Mouse (Mus musculus) intestine, embryonic 15.5 days (tissue): ENCODE data around the gene Cc2d1a. TPM values are rescaled to one million over a fixed set of nuclear protein-coding genes. Genes with fewer than 3 reads are reported as not detected.

ENCODE experiments used
- ATAC-seq: fragments of 200-750 bp; cut with Nextera tagmentation; 2 replicates; pipeline ENCODE4 v1.8.0; 2017; ENCODE audit warnings: moderate TSS enrichment, moderate library complexity
- H3K27ac ChIP-seq: fragments of 300-500 bp; sonication (generic); 2 replicates; pipeline ENCODE4 v1.5.1; 2015; ENCODE audit warnings: mild to moderate bottlenecking, inconsistent platforms
- H3K27me3 ChIP-seq: fragments of 300-500 bp; sonication (generic); replicated peaks from 2 replicates; pipeline ENCODE4 v1.6.1; 2015; ENCODE audit warnings: inconsistent platforms
- H3K36me3 ChIP-seq: fragments of 300-500 bp; sonication (generic); 2 replicates; pipeline ENCODE4 v1.6.1; 2015; ENCODE audit warnings: inconsistent platforms
- H3K4me1 ChIP-seq: fragments of 300-500 bp; sonication (generic); replicated peaks from 2 replicates; pipeline ENCODE4 v1.6.1; 2015; ENCODE audit warnings: inconsistent platforms
- H3K4me2 ChIP-seq: fragments of 300-500 bp; sonication (generic); replicated peaks from 2 replicates; pipeline ENCODE4 v1.6.1; 2015; ENCODE audit warnings: mild to moderate bottlenecking, inconsistent platforms
- H3K4me3 ChIP-seq: fragments of 300-500 bp; sonication (generic); replicated peaks from 2 replicates; pipeline ENCODE4 v1.5.1; 2015; ENCODE audit warnings: inconsistent platforms
- H3K9ac ChIP-seq: fragments of 300-500 bp; sonication (generic); 2 replicates; pipeline ENCODE4 v1.6.1; 2015; ENCODE audit warnings: inconsistent platforms
- H3K9me3 ChIP-seq: fragments of 300-500 bp; sonication (generic); 2 replicates; pipeline ENCODE4 v1.6.1; 2016; ENCODE audit warnings: inconsistent platforms
- WGBS: fragments of 180-500 bp; shearing (Covaris S2); methylation state at CpG from one replicate; pipeline ENCODE4 v1.1.7; 2015; 5-methylcytosine and 5-hydroxymethylcytosine counted together
- polyA plus RNA-seq: library from polyadenylated mRNA; unstranded; fragments of >200 nt; fragmentation: Nextera tagmentation; extraction: Ambion mirVana; gene quantifications from 2 replicates; pipeline ENCODE4 v1.2.1, GENCODE M21; 2015

Gene Cc2d1a
- polyA plus RNA-seq, 1 experiment from 2014 or later, result 20.7 TPM

GRCm38 (mm10) chr8:84170096-84170495, 22.4 kb upstream of the Cc2d1a start:
- Histone ChIP-seq H3K36me3 (peaks cover 17% of the 10 kb centered on the region), H3K9ac (no peak overlapping the region), H3K4me3 (no peak overlapping the region), H3K27me3 (no peaks in the 10 kb centered on the region), H3K4me1 (no peaks in the 10 kb centered on the region), H3K9me3 (no peaks in the 10 kb centered on the region), H3K27ac (no peak overlapping the region), H3K4me2 (no peak overlapping the region)
- 90% methylated on average over 5 of the region's 5 CpGs for WGBS
- ATAC-seq, result no peak

DNA sequence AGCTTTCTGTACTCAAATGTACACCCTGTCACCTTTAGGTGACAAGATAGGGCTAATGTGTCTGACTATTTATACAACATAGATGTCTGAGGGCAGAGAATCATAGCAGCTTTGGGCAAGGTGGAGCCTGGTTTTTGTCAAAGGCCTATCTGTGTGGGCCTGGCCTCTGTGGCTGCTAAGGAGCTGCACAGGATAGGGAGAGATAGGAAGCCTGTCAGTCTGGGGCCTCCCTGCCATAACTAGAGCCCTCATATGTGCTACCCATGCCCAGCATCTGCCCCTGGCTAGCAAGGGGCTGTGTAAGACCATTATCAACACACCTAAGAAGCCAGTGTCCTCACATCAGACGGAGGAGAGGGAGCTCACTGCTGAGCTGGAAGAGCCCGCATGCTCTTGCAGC, 20.0 kb upstream of the Cc2d1a start:
- Histone ChIP-seq H3K27me3 (no peaks in the 10 kb centered on the region), H3K4me2 (no peak overlapping the region), H3K4me3 (no peak overlapping the region), H3K36me3 (peaks cover 15% of the 10 kb centered on the region), H3K9ac (no peak overlapping the region), H3K4me1 (no peaks in the 10 kb centered on the region), H3K27ac (no peak overlapping the region), H3K9me3 (no peaks in the 10 kb centered on the region)
- WGBS, result 73% methylated on average over 2 of the region's 2 CpGs
- no peak for ATAC-seq

DNA sequence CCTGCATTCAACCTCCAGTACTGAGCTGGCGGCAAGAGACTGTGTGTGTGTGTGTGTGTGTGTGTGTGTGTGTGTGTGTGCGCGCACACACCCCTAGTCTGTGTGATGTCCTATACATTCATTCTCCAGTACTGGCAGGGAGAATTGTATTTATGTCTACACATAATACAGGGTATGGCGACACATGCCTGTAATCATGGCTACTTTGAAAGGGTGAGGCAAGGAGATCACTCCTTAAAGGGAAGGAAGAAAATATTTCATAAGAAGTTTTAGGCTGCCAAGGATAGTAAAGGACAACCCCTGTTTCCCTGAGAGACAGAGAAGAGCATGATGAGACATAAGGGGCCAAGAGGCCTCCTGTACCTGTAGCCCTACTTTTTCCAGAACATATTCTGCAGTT, 9.9 kb upstream of the Cc2d1a start:
- H3K27me3 ChIP-seq, result no peaks in the 10 kb centered on the region
- H3K4me2 ChIP-seq, result no peak overlapping the region
- WGBS, result 93% methylated on average over 4 of the region's 4 CpGs
- H3K36me3 ChIP-seq, result no peaks in the 10 kb centered on the region
- ATAC-seq, result no peak
- no peak overlapping the region for H3K4me3 ChIP-seq
- H3K4me1 ChIP-seq, result no peaks in the 10 kb centered on the region
- H3K9me3 ChIP-seq, result no peaks in the 10 kb centered on the region
- no peak overlapping the region for H3K27ac ChIP-seq
- no peak overlapping the region for H3K9ac ChIP-seq

DNA sequence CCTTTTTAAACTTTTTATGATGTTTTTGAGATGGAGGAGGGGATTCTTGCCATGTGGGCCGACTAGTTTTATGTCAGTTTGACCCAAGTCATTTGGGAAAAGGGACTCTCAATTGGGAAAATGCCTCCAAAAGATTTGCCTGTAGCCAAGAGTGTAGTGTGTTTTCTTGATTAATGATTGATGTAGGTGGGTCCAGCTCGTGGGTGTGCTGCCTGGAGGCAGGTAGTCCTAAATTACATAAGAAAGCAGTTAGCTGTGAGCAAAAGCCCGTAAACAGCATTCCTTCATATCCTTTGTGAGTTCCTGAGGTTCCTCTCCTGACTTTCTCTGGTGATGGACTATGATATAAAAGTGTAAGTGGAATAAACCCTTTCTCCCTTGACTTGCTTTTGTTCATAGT, 1.4 kb upstream of the Cc2d1a start:
- Histone ChIP-seq H3K9me3 (no peaks in the 10 kb centered on the region), H3K4me1 (peaks cover 15% of the 10 kb centered on the region), H3K27me3 (no peaks in the 10 kb centered on the region), H3K36me3 (peaks cover under 1% of the 10 kb centered on the region; the same call in 1 of the 2 replicates), H3K27ac (no peak overlapping the region), H3K4me3 (no peak overlapping the region), H3K9ac (no peak overlapping the region), H3K4me2 (no peak overlapping the region)
- ATAC-seq, result no peak
- WGBS, result 44% methylated on average over 3 of the region's 3 CpGs

DNA sequence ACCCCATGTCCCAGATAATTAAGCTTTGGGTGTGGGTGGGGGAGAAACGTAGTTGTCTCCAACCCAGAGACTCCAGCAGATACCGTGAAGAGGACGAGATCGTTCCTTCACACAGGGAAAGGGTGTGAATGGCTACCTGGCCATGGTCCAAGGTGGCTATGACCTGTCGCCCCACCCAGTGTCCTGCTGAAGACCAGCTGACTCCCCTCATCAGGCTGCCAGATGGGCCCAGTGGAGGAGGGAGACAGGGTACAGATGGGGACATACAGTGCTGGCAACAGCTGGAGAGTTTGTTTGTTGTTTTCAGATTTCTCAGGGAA, 755 bp upstream of the Cc2d1a start:
- peak overlapping the region; percentile 93 for H3K4me2 ChIP-seq
- 85% methylated on average over 5 of the region's 5 CpGs for WGBS
- peaks cover 8% of the 10 kb centered on the region for H3K36me3 ChIP-seq
- ATAC-seq, result no peak
- H3K9me3 ChIP-seq, result no peaks in the 10 kb centered on the region
- peak overlapping the region; percentile 81; the same call in 1 of the 2 replicates for H3K4me3 ChIP-seq
- H3K27me3 ChIP-seq, result no peaks in the 10 kb centered on the region
- H3K9ac ChIP-seq, result no peak overlapping the region
- no peak overlapping the region for H3K27ac ChIP-seq
- peaks cover 15% of the 10 kb centered on the region for H3K4me1 ChIP-seq

DNA sequence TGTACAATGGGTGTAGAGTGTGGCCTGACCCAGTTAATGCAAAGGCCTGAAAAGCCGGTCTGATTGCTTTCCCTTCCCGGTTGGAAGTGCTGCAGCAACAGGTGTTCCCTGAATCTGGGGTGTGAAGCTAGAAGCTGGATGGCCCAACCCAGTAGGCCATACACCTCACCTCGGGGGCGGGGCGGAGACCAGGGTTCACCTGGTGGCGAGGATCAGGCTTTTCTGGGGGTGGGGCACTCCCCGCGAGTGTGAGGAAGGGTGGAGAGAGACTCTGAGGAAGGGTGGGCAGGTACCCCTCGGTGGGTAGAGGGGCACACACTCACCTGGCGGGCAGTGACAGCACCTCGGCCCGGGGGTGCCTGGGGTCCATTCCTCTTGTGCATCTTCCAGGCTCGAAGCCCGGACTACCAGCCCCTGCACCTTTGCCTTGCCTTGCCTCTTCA, 391 bp downstream of the Cc2d1a start:
- Histone ChIP-seq H3K36me3 (peaks cover 15% of the 10 kb centered on the region), H3K27ac (peak overlapping the region; percentile 85), H3K27me3 (no peaks in the 10 kb centered on the region), H3K9me3 (no peaks in the 10 kb centered on the region), H3K9ac (peak overlapping the region; percentile 87), H3K4me2 (peak overlapping the region; percentile 93), H3K4me1 (peaks cover 15% of the 10 kb centered on the region), H3K4me3 (peak overlapping the region; percentile 81)
- ATAC-seq, result peak; percentile 90
- WGBS, result 4% methylated on average over 14 of the region's 14 CpGs

DNA sequence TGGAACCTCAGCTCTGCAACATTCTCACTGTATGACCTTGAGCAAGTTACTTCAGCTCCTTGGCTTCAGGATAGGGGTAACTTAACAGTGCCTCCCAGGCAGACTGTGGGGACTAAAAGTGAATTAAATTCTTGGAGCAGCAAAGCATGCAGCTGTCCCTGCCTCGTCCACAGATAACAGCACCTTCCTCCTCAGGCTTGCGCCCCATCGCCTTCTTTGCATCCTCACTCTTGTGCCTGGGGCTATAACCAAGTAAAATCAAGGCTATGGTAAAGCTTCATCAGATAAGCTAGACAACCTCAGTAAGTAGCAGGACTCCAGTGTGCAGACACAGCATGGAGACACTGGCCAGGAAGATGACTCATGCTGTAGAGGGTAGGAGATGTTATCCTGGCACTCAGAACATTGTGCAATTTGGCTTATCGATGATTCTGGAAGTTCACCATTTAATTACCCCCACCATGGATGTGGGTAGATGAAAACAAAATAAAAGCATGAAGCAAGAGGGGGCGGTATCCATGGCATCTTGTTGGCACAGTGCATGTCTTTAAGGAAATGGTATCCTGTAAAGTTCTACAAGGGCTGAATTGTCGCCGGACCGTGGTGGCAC, 3.0 kb downstream of the Cc2d1a start:
- no peak for ATAC-seq
- no peaks in the 10 kb centered on the region for H3K27me3 ChIP-seq
- peaks cover 28% of the 10 kb centered on the region for H3K36me3 ChIP-seq
- H3K9me3 ChIP-seq, result no peaks in the 10 kb centered on the region
- H3K4me1 ChIP-seq, result peaks cover 15% of the 10 kb centered on the region
- no peak overlapping the region for H3K27ac ChIP-seq
- 92% methylated on average over 8 of the region's 8 CpGs for WGBS
- H3K4me3 ChIP-seq, result no peak overlapping the region
- no peak overlapping the region for H3K4me2 ChIP-seq
- H3K9ac ChIP-seq, result no peak overlapping the region

GRCm38 (mm10) chr8:84140838-84141237, 6.9 kb downstream of the Cc2d1a start:
- Histone ChIP-seq H3K36me3 (peaks cover 56% of the 10 kb centered on the region), H3K9me3 (no peaks in the 10 kb centered on the region), H3K9ac (no peak overlapping the region), H3K27me3 (no peaks in the 10 kb centered on the region), H3K4me3 (no peak overlapping the region), H3K27ac (no peak overlapping the region), H3K4me2 (no peak overlapping the region), H3K4me1 (no peaks in the 10 kb centered on the region)
- 91% methylated on average over 4 of the region's 4 CpGs for WGBS
- ATAC-seq, result no peak

GRCm38 (mm10) chr8:84137848-84138247, 9.9 kb downstream of the Cc2d1a start:
- Histone ChIP-seq H3K9me3 (no peaks in the 10 kb centered on the region), H3K36me3 (peaks cover 70% of the 10 kb centered on the region), H3K4me3 (no peak overlapping the region), H3K9ac (no peak overlapping the region), H3K27me3 (no peaks in the 10 kb centered on the region), H3K4me2 (no peak overlapping the region), H3K27ac (no peak overlapping the region), H3K4me1 (no peaks in the 10 kb centered on the region)
- WGBS, result 88% methylated on average over 3 of the region's 3 CpGs
- no peak for ATAC-seq

GRCm38 (mm10) chr8:84132225-84132624, 15.5 kb downstream of the Cc2d1a start:
- Histone ChIP-seq H3K4me3 (no peak overlapping the region), H3K36me3 (peaks cover 44% of the 10 kb centered on the region), H3K4me1 (no peaks in the 10 kb centered on the region), H3K9me3 (no peaks in the 10 kb centered on the region), H3K4me2 (no peak overlapping the region), H3K27me3 (no peaks in the 10 kb centered on the region), H3K27ac (no peak overlapping the region), H3K9ac (no peak overlapping the region)
- 80% methylated on average over 8 of the region's 8 CpGs for WGBS
- no peak for ATAC-seq

- H3K4me3 ChIP-seq, result no peak overlapping the region
- H3K4me1 ChIP-seq, result 0 out of 2 replicates have a peak, but pooled peaks cover 2% of the 10 kb centered on the region
- no peak overlapping the region for H3K4me2 ChIP-seq
- no peaks in the 10 kb centered on the region for H3K9me3 ChIP-seq
- peaks cover 33% of the 10 kb centered on the region for H3K36me3 ChIP-seq
- no peak overlapping the region for H3K27ac ChIP-seq
- WGBS, result 43% methylated on average over 30 of the region's 30 CpGs
- no peak overlapping the region for H3K9ac ChIP-seq
- H3K27me3 ChIP-seq, result no peaks in the 10 kb centered on the region
- ATAC-seq, result no peak
Observed at GRCm38 (mm10) chr8:84130806-84131205, 16.9 kb downstream of the Cc2d1a start.

DNA sequence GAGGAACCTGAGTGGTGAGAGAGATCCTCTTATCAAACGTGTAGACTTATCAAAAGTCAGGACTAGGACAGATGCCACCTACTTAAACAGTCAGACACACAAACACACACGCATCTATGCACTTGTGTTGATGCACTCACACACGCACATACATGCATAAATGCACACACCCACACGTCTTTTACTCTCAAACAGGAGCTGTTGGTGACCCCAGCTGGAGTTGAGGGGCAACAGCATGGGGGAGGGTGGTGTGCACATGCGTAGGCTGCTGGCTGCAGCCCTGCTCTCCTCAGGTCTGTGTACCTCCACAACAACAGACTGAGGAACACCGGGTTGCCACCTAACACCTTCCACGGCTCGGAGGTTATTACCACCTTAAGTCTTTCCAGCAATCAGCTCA, 19.5 kb downstream of the Cc2d1a start:
- no peak for ATAC-seq

DNA sequence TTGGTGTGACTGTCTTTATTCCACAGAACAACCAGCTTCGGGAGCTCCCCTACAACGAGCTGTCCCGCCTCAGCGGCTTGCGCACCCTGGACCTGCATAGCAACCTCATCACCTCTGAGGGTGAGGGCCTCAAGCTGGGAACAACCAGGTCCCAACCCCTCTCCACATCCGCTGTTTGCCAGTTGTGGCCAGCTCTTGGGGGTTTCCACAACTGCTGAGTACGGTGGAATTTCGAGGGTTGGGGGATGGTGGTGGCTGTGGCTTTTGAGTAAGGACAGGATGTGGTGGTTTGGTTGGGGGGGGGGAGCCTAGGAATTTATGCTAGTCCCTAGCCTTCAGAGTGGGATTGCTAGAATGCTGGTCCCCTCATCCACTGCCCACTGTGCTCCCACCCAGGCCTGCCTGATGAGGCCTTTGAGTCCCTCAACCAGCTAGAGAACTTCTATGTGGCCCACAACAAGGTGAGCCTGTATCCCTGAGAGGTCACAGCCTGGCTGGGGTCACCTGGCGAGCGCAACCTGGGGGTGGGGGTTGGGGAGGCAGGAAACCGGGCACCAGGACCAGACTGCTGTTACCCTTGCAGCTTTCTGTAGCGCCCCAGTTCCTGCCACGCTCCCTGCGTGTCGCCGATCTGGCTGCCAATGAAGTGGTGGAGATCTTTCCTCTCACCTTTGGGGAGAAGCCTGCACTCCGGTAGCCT, 20.4 kb downstream of the Cc2d1a start:
- Histone ChIP-seq H3K4me3 (no peak overlapping the region), H3K4me2 (no peak overlapping the region), H3K9me3 (no peaks in the 10 kb centered on the region), H3K27ac (no peak overlapping the region), H3K4me1 (0 out of 2 replicates have a peak, but pooled peaks cover 2% of the 10 kb centered on the region), H3K27me3 (no peaks in the 10 kb centered on the region), H3K36me3 (0 out of 2 replicates have a peak, but pooled peaks cover under 1% of the 10 kb centered on the region), H3K9ac (no peak overlapping the region)
- 60% methylated on average over 17 of the region's 17 CpGs for WGBS
- no peak for ATAC-seq

More for the DNA sequence above, 19.5 kb downstream of the Cc2d1a start:
- Histone ChIP-seq H3K27me3 (no peaks in the 10 kb centered on the region), H3K9ac (no peak overlapping the region), H3K27ac (no peak overlapping the region), H3K4me2 (no peak overlapping the region), H3K4me1 (0 out of 2 replicates have a peak, but pooled peaks cover 2% of the 10 kb centered on the region), H3K36me3 (peaks cover 9% of the 10 kb centered on the region), H3K9me3 (no peaks in the 10 kb centered on the region), H3K4me3 (no peak overlapping the region)
- 53% methylated on average over 8 of the region's 8 CpGs for WGBS
